Mouse (Mus musculus) midbrain, embryonic 16.5 days (tissue): ENCODE results near the gene Adssl1. TPM values are rescaled to one million over a fixed set of nuclear protein-coding genes. Genes with fewer than 3 reads are reported as not detected.

ENCODE experiments used
- ATAC-seq: fragments of 200-750 bp; cut with Nextera tagmentation; 2 replicates; pipeline ENCODE4 v1.8.0; 2017; ENCODE audit warnings: moderate TSS enrichment
- H3K27ac ChIP-seq: fragments of 300-500 bp; sonication (generic); 2 replicates; pipeline ENCODE4 v1.5.1; 2014; ENCODE audit warnings: mild to moderate bottlenecking, low read length, mixed read lengths
- H3K27me3 ChIP-seq: fragments of 300-500 bp; sonication (generic); 2 replicates; pipeline ENCODE4 v1.6.1; 2014; ENCODE audit warnings: low read depth, low read length, mixed read lengths; ENCODE audit not compliant: control insufficient read depth, insufficient read depth
- H3K36me3 ChIP-seq: fragments of 300-500 bp; sonication (generic); 2 replicates; pipeline ENCODE4 v1.6.1; 2014; ENCODE audit warnings: mild to moderate bottlenecking, low read length, moderate library complexity, mixed read lengths; ENCODE audit not compliant: control insufficient read depth, insufficient read depth
- H3K4me1 ChIP-seq: fragments of 300-500 bp; sonication (generic); 2 replicates; pipeline ENCODE4 v1.6.1; 2014; ENCODE audit warnings: mild to moderate bottlenecking, low read length, mixed read lengths; ENCODE audit not compliant: control insufficient read depth, insufficient read depth
- H3K4me2 ChIP-seq: fragments of 300-500 bp; sonication (generic); 2 replicates; pipeline ENCODE4 v1.6.1; 2014; ENCODE audit warnings: mild to moderate bottlenecking, low read length, mixed read lengths
- H3K4me3 ChIP-seq: fragments of 300-500 bp; sonication (generic); 2 replicates; pipeline ENCODE4 v1.5.1; 2014; ENCODE audit warnings: low read depth, mild to moderate bottlenecking, low read length, moderate library complexity, mixed read lengths
- H3K9ac ChIP-seq: fragments of 300-500 bp; sonication (generic); 2 replicates; pipeline ENCODE4 v1.6.1; 2014; ENCODE audit warnings: low read depth, low read length, mixed read lengths
- H3K9me3 ChIP-seq: fragments of 300-500 bp; sonication (generic); replicated peaks from 2 replicates; pipeline ENCODE4 v1.6.1; 2014; ENCODE audit warnings: mild to moderate bottlenecking, low read length, mixed read lengths; ENCODE audit not compliant: control insufficient read depth, poor library complexity, severe bottlenecking
- WGBS: fragments of 180-500 bp; shearing (Covaris S2); extraction: QIAGEN DNeasy Blood & Tissue Kit; methylation state at CpG from one replicate; pipeline ENCODE4 v1.1.7; 2014; 5-methylcytosine and 5-hydroxymethylcytosine counted together
- polyA plus RNA-seq: library from polyadenylated mRNA; unstranded; fragments of >200 nt; fragmentation: Nextera tagmentation; extraction: Ambion mirVana; gene quantifications from 2 replicates; pipeline ENCODE4 v1.2.1, GENCODE M21; 2015

Adssl1 gene
- polyA plus RNA-seq, 1 experiment from 2014 or later, result 4.0 TPM

DNA sequence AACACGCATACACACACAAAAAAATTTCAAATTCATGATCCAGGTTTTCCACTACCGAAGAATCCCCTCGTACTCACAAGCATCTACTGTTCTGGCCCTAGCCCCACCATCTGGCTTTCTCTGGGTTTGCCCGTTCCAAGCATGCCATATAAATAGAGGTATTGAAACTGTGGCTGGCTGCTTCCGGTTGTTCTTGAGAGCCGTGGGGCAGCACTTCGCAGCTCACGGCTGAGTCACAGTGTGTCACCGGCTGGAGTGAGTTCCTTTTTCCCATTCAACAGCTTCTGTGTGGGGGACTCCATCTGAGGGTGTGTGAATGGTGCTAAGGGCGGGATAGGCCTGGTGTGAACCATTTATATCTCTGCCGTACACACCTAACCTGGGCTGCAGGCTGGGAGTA, 2.7 kb upstream of the Adssl1 start:
- H3K27me3 ChIP-seq, result peaks cover 11% of the 10 kb centered on the region
- WGBS, result 89% methylated on average over 11 of the region's 11 CpGs
- H3K36me3 ChIP-seq, result no peaks in the 10 kb centered on the region
- no peak overlapping the region for H3K27ac ChIP-seq
- no peak overlapping the region for H3K4me2 ChIP-seq
- no peaks in the 10 kb centered on the region for H3K9me3 ChIP-seq
- H3K9ac ChIP-seq, result no peak overlapping the region
- no peak for ATAC-seq
- no peak overlapping the region for H3K4me3 ChIP-seq
- H3K4me1 ChIP-seq, result peaks cover 9% of the 10 kb centered on the region; the same call in 1 of the 2 replicates

DNA sequence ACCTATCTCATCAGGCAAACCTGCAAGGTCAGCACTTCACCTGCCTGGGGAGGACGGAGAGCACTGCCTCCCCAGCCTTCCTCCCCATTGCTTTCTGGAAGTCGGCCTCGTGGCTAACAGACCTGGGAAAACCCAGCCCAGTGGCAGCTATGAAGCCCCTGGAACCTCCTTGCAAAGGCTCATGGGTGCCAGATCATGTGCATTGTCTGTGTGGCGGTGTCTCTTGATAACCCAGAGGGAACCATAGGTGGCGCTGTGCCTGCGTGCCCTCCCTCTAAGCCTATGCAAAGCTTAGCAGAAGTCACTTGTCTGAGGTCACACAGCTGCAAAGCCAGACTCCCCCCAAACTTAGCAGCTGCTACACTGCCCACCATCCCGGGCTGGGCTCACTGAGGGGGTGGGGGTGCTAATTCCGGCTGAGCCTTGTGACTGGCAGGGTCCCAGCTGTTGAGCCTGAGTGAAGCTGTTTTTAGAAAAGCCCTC, 1.9 kb upstream of the Adssl1 start:
- H3K27ac ChIP-seq, result no peak overlapping the region
- H3K4me2 ChIP-seq, result no peak overlapping the region
- H3K27me3 ChIP-seq, result peaks cover 11% of the 10 kb centered on the region
- H3K9ac ChIP-seq, result no peak overlapping the region
- 12% methylated on average over 8 of the region's 8 CpGs for WGBS
- 0 out of 2 replicates have a peak, but pooled peaks have one; percentile 38 for ATAC-seq
- H3K36me3 ChIP-seq, result no peaks in the 10 kb centered on the region
- H3K9me3 ChIP-seq, result no peaks in the 10 kb centered on the region
- H3K4me3 ChIP-seq, result no peak overlapping the region
- peaks cover 9% of the 10 kb centered on the region; the same call in 1 of the 2 replicates for H3K4me1 ChIP-seq

DNA sequence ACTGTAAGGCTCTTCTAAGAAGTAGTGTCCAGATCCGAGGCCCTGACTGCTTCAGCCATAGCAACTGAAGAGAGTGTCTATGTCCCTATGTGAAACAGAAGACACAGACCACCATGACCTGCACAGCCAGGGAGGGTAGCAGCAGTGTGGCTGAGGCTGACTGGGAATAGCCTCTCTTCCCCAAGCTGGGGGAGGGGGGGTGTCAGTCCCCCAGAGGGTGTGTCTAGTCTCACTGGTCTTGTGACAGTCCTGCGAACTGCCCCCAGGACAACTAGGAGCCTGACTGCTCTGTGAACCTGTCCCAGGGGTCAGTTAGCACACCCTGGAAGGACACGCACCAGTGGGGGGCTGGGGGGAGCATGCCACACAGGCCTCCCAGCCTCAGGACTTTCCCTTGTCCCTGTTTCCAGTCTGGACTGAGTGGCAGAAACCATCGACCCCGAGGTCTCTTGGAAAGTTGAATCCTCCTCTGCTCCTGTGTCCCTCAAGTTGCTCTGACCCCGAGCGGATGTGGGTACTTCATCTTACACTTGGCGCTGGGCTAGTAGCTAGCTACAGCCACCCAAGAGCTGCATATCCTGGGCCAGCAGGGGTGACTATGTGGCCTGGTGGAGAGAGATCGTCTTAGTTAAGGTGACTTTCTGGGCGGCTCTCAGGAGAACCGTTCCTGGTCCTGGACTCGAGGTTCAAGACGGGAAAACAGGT, 712 bp upstream of the Adssl1 start:
- Histone ChIP-seq H3K4me2 (peak overlapping the region; percentile 87), H3K36me3 (no peaks in the 10 kb centered on the region), H3K27me3 (peaks cover 11% of the 10 kb centered on the region), H3K4me1 (peaks cover 9% of the 10 kb centered on the region; the same call in 1 of the 2 replicates), H3K9ac (peak overlapping the region; percentile 65), H3K9me3 (no peaks in the 10 kb centered on the region), H3K4me3 (peak overlapping the region; percentile 55), H3K27ac (no peak overlapping the region)
- WGBS, result 32% methylated on average over 13 of the region's 13 CpGs
- no peak for ATAC-seq

DNA sequence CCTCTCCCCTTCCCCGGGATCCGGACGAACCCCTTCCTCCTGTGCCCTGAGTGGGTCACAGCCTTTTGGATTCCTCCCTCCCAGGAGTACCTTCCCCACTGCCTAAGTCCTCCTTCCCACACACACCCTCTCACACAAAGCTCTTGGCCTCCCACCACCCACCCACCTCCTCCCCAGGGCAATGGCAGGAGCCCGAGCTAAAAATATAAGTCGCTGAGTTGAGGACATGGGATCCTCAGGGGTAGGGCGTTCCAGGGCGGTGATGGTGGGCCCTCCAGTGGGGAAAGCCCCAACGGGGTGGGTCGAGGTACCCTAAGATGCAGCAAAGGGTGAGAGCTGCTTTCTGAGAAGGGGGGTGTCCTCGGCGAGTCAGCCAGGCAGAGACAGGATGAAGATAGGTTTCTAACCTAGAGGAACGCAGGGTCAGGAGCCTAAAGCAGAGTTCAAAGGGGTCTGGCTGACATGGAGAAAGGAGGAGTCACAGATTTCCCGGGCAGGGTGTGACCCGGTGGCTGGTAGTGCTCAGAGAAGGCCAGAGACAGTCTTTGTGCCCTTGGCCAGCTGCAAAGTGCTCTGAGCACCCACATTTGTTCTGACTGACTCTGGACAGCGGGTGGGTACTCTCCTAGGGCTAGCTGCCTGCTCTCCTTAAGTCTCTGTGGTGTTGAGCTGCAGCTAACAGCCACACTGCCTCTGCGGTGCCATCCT, 663 bp downstream of the Adssl1 start:
- Histone ChIP-seq H3K36me3 (no peaks in the 10 kb centered on the region), H3K4me1 (peaks cover 9% of the 10 kb centered on the region; the same call in 1 of the 2 replicates), H3K27ac (no peak overlapping the region), H3K9ac (peak overlapping the region; percentile 65), H3K4me3 (peak overlapping the region; percentile 55), H3K9me3 (no peaks in the 10 kb centered on the region), H3K4me2 (peak overlapping the region; percentile 87), H3K27me3 (peaks cover 11% of the 10 kb centered on the region)
- 0 out of 2 replicates have a peak, but pooled peaks have one; percentile 9 for ATAC-seq
- WGBS, result 15% methylated on average over 16 of the region's 16 CpGs

DNA sequence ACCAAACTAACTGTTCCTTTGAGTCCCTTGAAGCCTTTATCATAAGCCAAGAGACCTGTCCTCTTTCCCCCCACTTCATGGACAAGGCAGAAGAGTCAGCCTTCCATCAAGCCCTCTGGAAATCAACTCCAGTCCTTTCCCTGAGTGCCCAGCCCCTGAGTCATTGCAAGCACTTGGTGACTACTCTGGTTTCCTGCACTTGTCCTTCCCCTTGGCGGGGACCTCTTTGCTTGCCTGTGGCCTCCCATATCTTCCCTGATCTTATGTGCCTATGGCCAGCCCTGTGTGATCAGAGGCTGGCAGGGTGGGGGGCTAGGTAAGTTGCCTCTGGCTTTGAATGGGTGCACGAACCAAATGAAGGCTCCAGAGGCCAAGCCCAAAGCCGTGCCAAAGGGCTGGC, 2.1 kb downstream of the Adssl1 start:
- H3K4me3 ChIP-seq, result no peak overlapping the region
- H3K27ac ChIP-seq, result no peak overlapping the region
- H3K9ac ChIP-seq, result no peak overlapping the region
- no peaks in the 10 kb centered on the region for H3K9me3 ChIP-seq
- peaks cover 9% of the 10 kb centered on the region; the same call in 1 of the 2 replicates for H3K4me1 ChIP-seq
- H3K4me2 ChIP-seq, result no peak overlapping the region
- no peak for ATAC-seq
- peaks cover 11% of the 10 kb centered on the region for H3K27me3 ChIP-seq
- no peaks in the 10 kb centered on the region for H3K36me3 ChIP-seq
- WGBS, result 91% methylated on average over 3 of the region's 3 CpGs

DNA sequence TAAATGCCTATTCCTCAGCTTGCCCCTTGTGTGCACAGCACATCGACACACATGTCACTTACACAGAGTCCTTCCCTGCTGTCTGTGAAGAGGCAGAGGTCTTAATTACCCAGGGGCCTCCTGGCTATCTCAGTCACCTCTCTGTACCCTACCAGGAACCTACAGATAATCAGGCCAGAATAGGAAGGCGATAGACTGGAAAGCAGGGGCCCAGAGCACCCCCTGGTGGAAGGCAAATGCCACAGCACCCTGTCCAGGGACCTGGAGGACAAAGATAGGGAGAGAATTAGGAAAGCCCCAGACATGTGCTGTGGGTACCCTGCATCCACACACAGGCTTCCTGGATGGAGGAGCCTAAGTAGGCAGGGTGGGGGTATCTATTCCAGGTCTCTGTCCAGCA, 3.9 kb downstream of the Adssl1 start:
- H3K36me3 ChIP-seq, result no peaks in the 10 kb centered on the region
- no peak for ATAC-seq
- H3K4me3 ChIP-seq, result no peak overlapping the region
- peaks cover 9% of the 10 kb centered on the region for H3K27me3 ChIP-seq
- H3K9ac ChIP-seq, result no peak overlapping the region
- H3K4me2 ChIP-seq, result no peak overlapping the region
- 14% methylated on average over 2 of the region's 2 CpGs for WGBS
- H3K27ac ChIP-seq, result no peak overlapping the region
- H3K4me1 ChIP-seq, result peaks cover 9% of the 10 kb centered on the region; the same call in 1 of the 2 replicates
- H3K9me3 ChIP-seq, result no peaks in the 10 kb centered on the region

DNA sequence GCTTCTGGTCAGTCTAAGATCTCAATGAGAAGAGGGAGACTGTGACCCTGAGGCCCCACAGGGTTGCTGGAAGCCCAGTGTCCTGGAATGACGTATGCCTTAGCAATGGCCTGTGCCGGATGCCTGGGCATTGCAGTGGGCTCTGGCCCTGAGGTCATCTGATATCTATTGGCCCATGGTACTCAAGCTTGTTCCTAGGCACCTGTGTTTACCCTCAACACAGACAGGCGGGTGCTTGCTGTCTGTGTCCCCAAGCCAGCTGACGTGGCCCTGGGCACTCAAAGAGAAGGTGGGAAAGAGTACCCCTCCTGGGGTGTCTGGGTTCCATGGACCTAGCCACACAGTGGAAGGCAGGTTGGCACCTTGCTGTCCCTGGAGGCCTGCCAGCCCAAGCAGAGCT, 5.9 kb downstream of the Adssl1 start:
- H3K4me3 ChIP-seq, result no peak overlapping the region
- no peaks in the 10 kb centered on the region for H3K36me3 ChIP-seq
- no peak overlapping the region for H3K4me2 ChIP-seq
- H3K9ac ChIP-seq, result no peak overlapping the region
- peaks cover 7% of the 10 kb centered on the region; the same call in 1 of the 2 replicates for H3K4me1 ChIP-seq
- WGBS, result 90% methylated on average over 4 of the region's 4 CpGs
- H3K27ac ChIP-seq, result no peak overlapping the region
- no peaks in the 10 kb centered on the region for H3K9me3 ChIP-seq
- no peak for ATAC-seq
- H3K27me3 ChIP-seq, result 0 out of 2 replicates have a peak, but pooled peaks cover 2% of the 10 kb centered on the region

DNA sequence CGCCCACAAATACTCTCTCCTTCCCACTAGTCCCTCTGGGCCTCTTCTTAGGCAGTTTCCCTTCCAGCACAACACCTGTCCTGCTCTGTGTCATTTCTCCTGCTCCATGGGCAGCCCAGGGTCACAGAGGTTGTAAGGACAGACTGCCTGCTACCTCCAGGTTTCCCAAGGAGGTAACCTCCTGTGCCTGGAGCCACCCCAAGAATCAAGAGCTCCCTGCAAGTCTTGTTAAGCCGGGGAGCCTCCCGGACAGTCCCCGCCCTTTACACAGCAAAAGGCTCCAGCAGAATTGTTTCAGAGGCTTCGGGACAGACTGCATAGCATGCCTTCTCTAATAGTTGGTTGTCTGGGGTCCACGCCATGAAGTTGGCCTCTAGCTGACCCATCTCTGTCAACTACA, 6.6 kb downstream of the Adssl1 start:
- ATAC-seq, result no peak
- Histone ChIP-seq H3K27ac (no peak overlapping the region), H3K4me1 (peaks cover 6% of the 10 kb centered on the region; the same call in 1 of the 2 replicates), H3K9me3 (no peaks in the 10 kb centered on the region), H3K9ac (no peak overlapping the region), H3K36me3 (no peaks in the 10 kb centered on the region), H3K4me2 (no peak overlapping the region), H3K27me3 (no peaks in the 10 kb centered on the region), H3K4me3 (no peak overlapping the region)
- 86% methylated on average over 6 of the region's 6 CpGs for WGBS
